Mouse (Mus musculus): ENCODE measurements around the gene Kiz. TPM values are rescaled to one million over a fixed set of nuclear protein-coding genes. Genes with fewer than 3 reads are reported as not detected.

The Kiz gene
- polyA plus RNA-seq, 1 experiment, result 17.9 TPM

- TF ChIP-seq CTCF (IDR thresholded peaks at IDR 0.05; ENCODE audit: low read depth, low read length) (no peak), EP300 (IDR thresholded peaks at IDR 0.05; ENCODE audit: insufficient read depth, low read depth, low read length) (no peak), POLR2A (IDR thresholded peaks at IDR 0.05; ENCODE audit: insufficient read depth, low read length) (no peak)
- Histone ChIP-seq H3K27me3 (ENCODE audit: control insufficient read depth, insufficient read depth, low read length, poor library complexity, severe bottlenecking) (no peaks in the 10 kb centered on the region), H3K4me3 (ENCODE audit: low read depth, low read length) (no peak overlapping the region), H3K9me3 (replicated peaks; ENCODE audit: control insufficient read depth, insufficient read depth, low read length, poor library complexity, severe bottlenecking) (peaks cover 4% of the 10 kb centered on the region; the same call in 1 of the 2 replicates), H3K9ac (ENCODE audit: low read depth, poor library complexity, severe bottlenecking) (no peak overlapping the region), H3K36me3 (ENCODE audit: control insufficient read depth, insufficient read depth, low read length, poor library complexity, severe bottlenecking) (no peaks in the 10 kb centered on the region; the same call in 1 of the 2 replicates), H3K4me1 (ENCODE audit: control insufficient read depth, insufficient read depth, low read length) (no peaks in the 10 kb centered on the region), H3K27ac (ENCODE audit: insufficient read depth, low read length) (no peak overlapping the region)
These were observed 28.7 kb downstream of the Kiz start for GRCm38 (mm10) chr2:146884291-146884855.

- Histone ChIP-seq H3K9ac (ENCODE audit: low read depth, poor library complexity, severe bottlenecking) (no peak overlapping the region), H3K4me3 (ENCODE audit: low read depth, low read length) (no peak overlapping the region), H3K36me3 (ENCODE audit: control insufficient read depth, insufficient read depth, low read length, poor library complexity, severe bottlenecking) (no peaks in the 10 kb centered on the region; the same call in 1 of the 2 replicates), H3K27me3 (ENCODE audit: control insufficient read depth, insufficient read depth, low read length, poor library complexity, severe bottlenecking) (no peaks in the 10 kb centered on the region), H3K27ac (ENCODE audit: insufficient read depth, low read length) (no peak overlapping the region), H3K4me1 (ENCODE audit: control insufficient read depth, insufficient read depth, low read length) (no peaks in the 10 kb centered on the region), H3K9me3 (replicated peaks; ENCODE audit: control insufficient read depth, insufficient read depth, low read length, poor library complexity, severe bottlenecking) (peaks cover 10% of the 10 kb centered on the region; the same call in 1 of the 2 replicates)
- TF ChIP-seq EP300 (IDR thresholded peaks at IDR 0.05; ENCODE audit: insufficient read depth, low read depth, low read length), result no peak
- TF ChIP-seq POLR2A (IDR thresholded peaks at IDR 0.05; ENCODE audit: insufficient read depth, low read length), result no peak
- TF ChIP-seq CTCF (IDR thresholded peaks at IDR 0.05; ENCODE audit: low read depth, low read length), result no peak
These were observed 33.2 kb downstream of the Kiz start for GRCm38 (mm10) chr2:146888786-146889414.

GRCm38 (mm10) chr2:146898977-146899376 is 43.3 kb downstream of the Kiz start:
- Histone ChIP-seq H3K27me3 (ENCODE audit: control insufficient read depth, insufficient read depth, low read length, poor library complexity, severe bottlenecking) (no peaks in the 10 kb centered on the region), H3K9me3 (replicated peaks; ENCODE audit: control insufficient read depth, insufficient read depth, low read length, poor library complexity, severe bottlenecking) (no peaks in the 10 kb centered on the region), H3K27ac (ENCODE audit: insufficient read depth, low read length) (no peak overlapping the region), H3K4me1 (ENCODE audit: control insufficient read depth, insufficient read depth, low read length) (no peaks in the 10 kb centered on the region), H3K36me3 (ENCODE audit: control insufficient read depth, insufficient read depth, low read length, poor library complexity, severe bottlenecking) (no peaks in the 10 kb centered on the region), H3K4me3 (ENCODE audit: low read depth, low read length) (no peak overlapping the region), H3K9ac (ENCODE audit: low read depth, poor library complexity, severe bottlenecking) (no peak overlapping the region)
- no peak for TF ChIP-seq CTCF (IDR thresholded peaks at IDR 0.05; ENCODE audit: low read depth, low read length)
- no peak for TF ChIP-seq EP300 (IDR thresholded peaks at IDR 0.05; ENCODE audit: insufficient read depth, low read depth, low read length)
- no peak for TF ChIP-seq POLR2A (IDR thresholded peaks at IDR 0.05; ENCODE audit: insufficient read depth, low read length)

- Histone ChIP-seq H3K9me3 (replicated peaks; ENCODE audit: control insufficient read depth, insufficient read depth, low read length, poor library complexity, severe bottlenecking) (no peaks in the 10 kb centered on the region), H3K9ac (ENCODE audit: low read depth, poor library complexity, severe bottlenecking) (no peak overlapping the region), H3K27ac (ENCODE audit: insufficient read depth, low read length) (no peak overlapping the region), H3K4me3 (ENCODE audit: low read depth, low read length) (no peak overlapping the region), H3K27me3 (ENCODE audit: control insufficient read depth, insufficient read depth, low read length, poor library complexity, severe bottlenecking) (no peaks in the 10 kb centered on the region; the same call in 1 of the 2 replicates), H3K36me3 (ENCODE audit: control insufficient read depth, insufficient read depth, low read length, poor library complexity, severe bottlenecking) (no peaks in the 10 kb centered on the region), H3K4me1 (ENCODE audit: control insufficient read depth, insufficient read depth, low read length) (no peaks in the 10 kb centered on the region)
- TF ChIP-seq CTCF (IDR thresholded peaks at IDR 0.05; ENCODE audit: low read depth, low read length) (no peak), EP300 (IDR thresholded peaks at IDR 0.05; ENCODE audit: insufficient read depth, low read depth, low read length) (no peak), POLR2A (IDR thresholded peaks at IDR 0.05; ENCODE audit: insufficient read depth, low read length) (no peak)
These were observed 60.4 kb downstream of the Kiz start for GRCm38 (mm10) chr2:146916085-146916484.

GRCm38 (mm10) chr2:146917770-146918169 is 62.1 kb downstream of the Kiz start:
- H3K36me3 ChIP-seq (ENCODE audit: control insufficient read depth, insufficient read depth, low read length, poor library complexity, severe bottlenecking), result no peaks in the 10 kb centered on the region
- no peak overlapping the region for H3K27ac ChIP-seq (ENCODE audit: insufficient read depth, low read length)
- H3K4me3 ChIP-seq (ENCODE audit: low read depth, low read length), result no peak overlapping the region
- H3K27me3 ChIP-seq (ENCODE audit: control insufficient read depth, insufficient read depth, low read length, poor library complexity, severe bottlenecking), result no peaks in the 10 kb centered on the region; the same call in 1 of the 2 replicates
- peaks cover 2% of the 10 kb centered on the region for H3K4me1 ChIP-seq (ENCODE audit: control insufficient read depth, insufficient read depth, low read length)
- TF ChIP-seq POLR2A (IDR thresholded peaks at IDR 0.05; ENCODE audit: insufficient read depth, low read length), result no peak
- no peak for TF ChIP-seq CTCF (IDR thresholded peaks at IDR 0.05; ENCODE audit: low read depth, low read length)
- TF ChIP-seq EP300 (IDR thresholded peaks at IDR 0.05; ENCODE audit: insufficient read depth, low read depth, low read length), result no peak
- H3K9ac ChIP-seq (ENCODE audit: low read depth, poor library complexity, severe bottlenecking), result no peak overlapping the region
- no peaks in the 10 kb centered on the region for H3K9me3 ChIP-seq (replicated peaks; ENCODE audit: control insufficient read depth, insufficient read depth, low read length, poor library complexity, severe bottlenecking)

Data from ES-Bruce4 (cell line).